Mouse (Mus musculus) gastrocnemius, postnatal 25 days (tissue): Measurements from ENCODE around the gene Cpa5. TPM values are rescaled to one million over a fixed set of nuclear protein-coding genes. Genes with fewer than 3 reads are reported as not detected.

ENCODE experiments used
- DNase-seq: peaks from one replicate; pipeline ENCODE4 v3.0.0; 2022
- long read RNA-seq, 2 experiments: library from polyadenylated mRNA; stranded (forward); transcript quantifications; one replicate each; pipeline ENCODE4 v2.0.0; 2021
- total RNA-seq, 2 experiments: library from RNA; stranded (reverse); gene quantifications; 1 replicate in 1 of 2; 2 replicates in 1 of 2; pipeline ENCODE4 v1.2.3; 2021

Gene Cpa5
- not detected for total RNA-seq
- long read RNA-seq, experiment 1, result 0 reads
- long read RNA-seq, experiment 2, result 0 reads

DNA sequence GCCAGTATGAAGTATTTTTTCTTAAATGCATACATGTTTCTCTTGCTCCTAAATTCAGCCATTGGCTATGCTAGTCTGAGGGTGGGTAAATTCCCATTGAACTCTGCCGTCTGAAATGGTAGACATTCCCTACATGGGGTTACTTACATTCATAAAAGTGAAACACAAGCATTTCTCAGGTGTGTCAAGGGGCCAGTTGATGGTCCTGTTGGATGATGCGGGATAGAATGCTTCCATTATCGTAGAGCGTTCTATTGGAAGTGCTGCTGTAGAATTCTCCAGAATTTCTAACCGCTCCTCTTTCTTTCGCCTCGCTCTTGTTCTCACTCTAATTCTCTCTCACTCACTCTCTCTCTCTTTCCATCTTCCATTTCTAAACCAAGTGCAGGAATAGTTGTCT lies at the start of gene Cpa5:
Gene Cpa5, plus strand, starts transcription at position 301 of the 400 bp plus-strand sequence.
- no peak for DNase-seq

- no peak for DNase-seq
Observed at GRCm38 (mm10) chr6:30562132-30562531, 48.7 kb upstream of the Cpa5 start.

DNA sequence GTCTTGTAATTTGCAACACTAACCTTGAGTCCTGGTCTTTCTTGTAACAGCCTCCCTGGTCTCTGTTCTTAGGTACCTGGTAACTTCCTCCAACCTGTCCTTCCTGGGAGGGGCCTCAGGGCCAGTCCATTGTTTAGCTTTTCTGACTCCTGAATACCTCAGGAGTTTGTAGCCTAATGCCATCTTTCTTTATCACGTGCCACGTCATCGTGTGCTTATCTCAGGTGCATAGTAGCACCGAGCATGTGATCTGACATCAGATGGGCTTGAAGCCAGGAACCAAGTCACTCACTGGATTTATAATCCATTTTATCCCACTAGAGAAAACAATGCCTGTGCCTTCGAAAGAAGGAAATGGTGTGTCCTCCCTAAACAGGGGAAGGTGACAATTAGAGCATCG lies 47.2 kb upstream of the Cpa5 start:
- DNase-seq, result no peak

DNA sequence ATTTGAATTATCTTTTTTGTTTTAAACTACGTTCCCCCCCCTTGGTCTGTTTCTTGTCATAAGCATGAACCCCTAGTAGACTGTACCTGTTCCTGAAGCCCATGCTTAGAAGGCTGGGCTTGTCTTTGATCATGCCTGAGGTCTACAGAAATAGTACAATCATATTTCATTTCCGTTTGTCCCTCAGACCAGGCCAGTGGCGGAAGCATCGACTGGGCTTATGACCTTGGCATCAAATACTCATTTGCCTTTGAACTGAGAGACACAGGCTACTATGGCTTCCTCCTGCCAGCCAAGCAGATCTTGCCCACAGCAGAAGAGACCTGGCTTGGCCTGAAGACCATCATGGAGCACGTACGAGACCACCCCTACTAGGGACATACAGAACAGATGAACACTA lies 46.8 kb upstream of the Cpa5 start:
- DNase-seq, result no peak

DNA sequence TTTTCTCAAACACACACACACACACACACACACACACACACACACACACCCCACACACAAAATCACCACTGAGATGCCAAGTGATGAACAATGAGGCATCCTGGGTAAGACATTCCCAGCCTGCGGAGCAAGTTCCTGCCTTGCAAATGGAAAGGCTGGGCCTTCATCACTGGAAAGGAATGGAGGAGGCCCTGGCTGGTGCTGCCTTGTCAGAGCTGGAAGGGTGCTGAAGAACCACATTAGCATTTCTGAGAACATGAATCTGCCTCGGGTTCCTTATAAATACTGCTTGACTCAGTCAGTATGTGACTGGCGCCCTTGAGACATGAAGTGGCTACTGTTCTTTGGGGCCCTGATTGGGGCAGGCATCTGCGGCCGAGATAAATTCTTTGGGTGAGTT lies 42.7 kb upstream of the Cpa5 start, which contains the start of gene Cpa4:
Gene Cpa4, plus strand, starts transcription at position 301 of the 400 bp plus-strand sequence.
- no peak for DNase-seq

GRCm38 (mm10) chr6:30569331-30569730 lies 41.5 kb upstream of the Cpa5 start:
- DNase-seq, result no peak

DNA sequence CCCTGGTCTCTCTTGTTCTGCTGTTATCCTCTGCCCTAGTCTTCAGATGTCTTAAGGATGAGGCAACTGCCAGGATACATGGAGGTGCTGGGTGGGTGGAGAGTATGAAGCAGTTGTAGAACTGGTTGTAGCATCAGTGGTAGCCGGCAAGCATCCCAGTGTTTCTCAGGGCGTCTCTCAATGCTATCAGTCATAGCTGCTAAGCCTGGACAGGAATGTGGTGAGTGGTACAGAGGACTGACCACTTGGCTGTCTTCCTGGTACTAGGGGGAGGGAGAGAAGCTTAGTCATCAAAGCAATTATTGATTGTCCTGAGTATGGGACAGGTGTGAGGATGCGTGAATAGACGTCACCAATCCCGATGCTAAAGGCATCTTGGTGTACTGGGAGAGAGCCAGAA lies 40.8 kb upstream of the Cpa5 start:
- no peak for DNase-seq

DNA sequence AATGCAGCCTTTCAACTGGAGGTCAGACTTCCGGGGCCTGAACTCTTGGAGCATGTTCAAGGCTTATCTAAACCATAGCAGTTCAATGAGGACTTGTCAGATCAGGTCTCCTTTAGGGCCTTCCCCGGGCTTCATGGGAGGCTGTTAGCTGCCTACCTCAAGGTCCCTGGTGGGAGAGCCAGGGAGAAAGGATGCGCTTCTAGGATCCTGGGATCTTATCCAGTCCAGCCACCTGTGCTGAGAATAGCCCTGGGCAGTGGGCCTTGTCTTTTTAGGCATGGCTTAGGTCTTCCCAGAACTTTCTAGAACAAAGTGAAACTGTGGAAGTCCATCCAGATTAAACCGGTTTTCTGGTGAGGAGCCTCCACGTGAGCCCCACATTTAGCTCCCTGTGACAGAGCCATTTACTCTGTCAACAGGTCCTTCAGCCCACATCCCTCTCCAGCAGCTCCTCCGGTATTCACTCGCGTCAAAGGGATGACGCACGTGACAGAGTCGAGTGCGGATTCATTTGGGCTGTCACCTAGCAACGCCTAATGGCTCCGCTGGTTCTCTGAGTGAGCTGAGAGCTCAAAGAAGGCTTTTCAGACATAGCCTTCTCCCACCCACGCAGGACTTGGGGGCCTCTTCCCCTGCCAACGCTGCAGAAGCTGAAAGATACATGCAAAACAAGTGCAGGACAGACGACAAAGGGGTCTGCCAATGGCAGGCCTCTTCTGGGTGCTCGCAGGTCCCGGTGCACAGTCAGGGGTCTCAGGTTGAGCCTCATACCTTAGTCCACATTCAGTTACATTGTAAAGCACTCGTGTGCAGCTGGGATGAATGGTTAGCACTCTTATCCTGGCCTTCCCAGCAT lies 38.1 kb upstream of the Cpa5 start:
- DNase-seq, result peak; percentile 19

DNA sequence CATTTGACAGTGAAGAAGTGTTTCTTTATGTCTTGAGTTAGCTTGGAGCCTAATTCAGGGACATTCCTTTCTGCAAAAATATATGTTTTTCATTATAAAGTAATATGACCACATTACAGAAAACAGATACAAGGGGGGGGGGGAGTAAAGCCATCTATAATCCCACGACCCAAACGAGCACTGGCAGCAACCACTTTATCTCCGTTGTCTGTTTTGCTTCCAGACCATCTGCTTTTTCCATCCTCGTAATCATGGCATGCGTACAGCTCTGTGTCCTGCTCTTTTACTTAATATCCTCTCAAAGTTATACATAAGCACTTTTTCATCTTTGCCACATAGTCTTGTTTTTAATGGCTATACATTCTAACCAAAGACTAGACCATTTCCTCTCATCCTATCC lies 37.4 kb upstream of the Cpa5 start:
- no peak for DNase-seq

DNA sequence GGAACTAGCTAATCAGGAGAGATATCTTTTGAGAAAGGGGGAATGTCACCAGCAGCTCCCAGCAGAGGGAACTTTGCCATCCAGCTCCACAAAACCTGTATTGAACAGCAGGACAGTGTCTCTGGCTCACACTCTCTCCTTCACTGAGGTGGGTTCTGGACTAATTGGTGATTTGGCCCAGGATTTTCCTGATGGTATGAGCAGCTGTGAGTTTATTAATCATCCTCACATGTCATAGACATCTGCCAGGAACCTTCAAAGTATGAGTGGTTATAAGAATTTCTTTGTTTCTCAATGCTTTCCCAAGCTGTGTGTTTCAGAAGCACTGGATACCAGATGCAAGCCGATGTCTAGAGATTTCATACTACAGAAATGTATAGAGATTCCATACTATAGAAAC lies 35.9 kb upstream of the Cpa5 start:
- no peak for DNase-seq

- DNase-seq, result no peak
Observed at GRCm38 (mm10) chr6:30576477-30577203, 34.2 kb upstream of the Cpa5 start.

DNA sequence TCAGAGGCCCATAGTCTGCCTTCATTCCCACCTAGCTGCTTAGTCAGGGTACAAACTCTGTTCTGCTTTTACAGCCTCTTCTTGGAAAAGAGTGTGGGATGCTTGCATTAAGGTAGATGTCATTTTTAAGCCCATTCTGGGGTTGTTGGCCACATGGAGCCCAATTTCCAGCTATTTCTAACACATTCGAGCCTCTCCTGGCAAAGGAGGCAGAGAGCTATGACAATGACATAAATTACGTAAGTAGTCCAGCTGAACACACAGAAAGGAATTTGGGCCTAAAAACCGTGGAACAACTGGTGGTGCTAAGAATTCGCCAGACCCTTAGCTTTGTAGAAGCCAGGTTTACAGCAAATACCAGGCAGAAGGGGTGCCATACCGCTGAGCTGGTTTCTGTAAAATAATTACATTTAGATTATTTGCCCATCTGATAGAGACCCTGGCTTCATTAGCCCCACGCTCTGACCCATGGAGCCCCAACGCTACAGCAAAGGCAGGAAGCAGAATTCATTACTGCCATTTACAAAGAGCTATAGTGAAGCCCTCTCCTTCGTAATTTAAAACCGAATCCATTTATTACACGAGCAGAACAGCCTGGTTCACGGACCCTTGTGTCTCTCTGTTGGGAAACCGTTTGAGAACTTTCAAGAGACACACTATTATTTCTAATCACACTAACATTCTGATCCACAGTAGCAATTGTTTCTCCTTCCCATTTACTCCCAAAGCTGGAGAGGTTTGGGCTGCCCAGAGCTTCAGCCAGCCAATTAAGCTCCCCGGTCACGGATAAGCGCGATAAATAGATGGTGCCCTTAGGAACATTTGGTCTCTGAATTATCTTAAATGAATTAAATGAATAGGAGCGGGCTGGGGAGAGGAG lies 30.6 kb upstream of the Cpa5 start:
- no peak for DNase-seq

GRCm38 (mm10) chr6:30580841-30581176 lies 30.0 kb upstream of the Cpa5 start:
- DNase-seq, result no peak

DNA sequence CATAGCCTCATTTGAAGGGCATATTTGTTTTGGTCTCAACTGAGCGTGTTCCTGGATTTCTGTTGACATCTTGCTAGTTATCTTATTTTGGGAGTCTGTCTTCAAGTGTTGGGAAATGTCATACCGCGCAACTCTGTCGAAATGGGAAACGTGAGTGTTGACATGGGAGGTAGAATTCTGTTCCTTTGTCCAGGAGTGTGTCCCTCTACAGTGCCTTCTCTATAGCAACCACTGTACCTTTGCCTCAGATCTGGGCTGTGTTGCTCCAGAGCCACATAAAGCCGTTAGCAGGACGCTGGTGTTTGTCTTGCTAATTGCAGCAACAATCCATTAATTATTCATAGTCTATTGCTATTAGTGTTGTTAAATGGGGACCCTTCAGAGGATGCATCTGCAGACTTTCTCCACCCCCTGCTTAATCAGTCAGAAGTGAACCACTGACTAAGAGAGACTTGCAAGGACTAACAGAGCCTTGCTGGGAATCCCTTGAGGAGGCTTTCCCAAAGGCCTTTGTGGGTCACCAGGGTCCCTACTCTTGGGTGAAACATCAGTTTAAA lies 23.8 kb upstream of the Cpa5 start:
- no peak for DNase-seq

GRCm38 (mm10) chr6:30589819-30590218 lies 21.0 kb upstream of the Cpa5 start:
- DNase-seq, result no peak

DNA sequence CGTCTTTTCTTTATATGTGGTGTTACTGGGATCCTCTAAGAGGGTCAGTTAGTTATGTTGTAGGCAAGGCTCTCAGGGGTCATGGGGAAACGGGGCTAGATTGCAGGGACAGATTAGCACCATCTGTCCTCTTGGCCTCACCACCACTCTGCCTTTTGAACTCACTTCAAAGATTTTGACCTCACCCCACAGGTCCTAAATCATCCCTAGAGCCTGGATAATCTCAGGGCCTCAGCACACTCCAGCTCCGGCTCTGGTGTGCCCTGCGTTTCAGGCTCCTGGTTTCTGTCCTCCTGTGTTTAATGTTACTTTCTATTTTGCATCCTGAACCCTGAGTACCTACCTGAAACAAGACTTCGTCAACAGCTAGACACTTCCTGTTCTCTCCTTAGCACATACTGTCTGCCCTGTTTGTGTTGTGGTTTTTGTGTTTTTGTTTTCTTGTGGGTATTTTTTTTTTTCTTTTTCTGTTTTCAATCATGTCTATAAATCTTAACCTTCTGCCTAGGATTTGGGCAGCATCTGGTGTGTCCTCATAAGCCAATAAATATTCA lies 18.9 kb upstream of the Cpa5 start:
- no peak for DNase-seq

GRCm38 (mm10) chr6:30592417-30592974 lies 18.3 kb upstream of the Cpa5 start:
- no peak for DNase-seq

DNA sequence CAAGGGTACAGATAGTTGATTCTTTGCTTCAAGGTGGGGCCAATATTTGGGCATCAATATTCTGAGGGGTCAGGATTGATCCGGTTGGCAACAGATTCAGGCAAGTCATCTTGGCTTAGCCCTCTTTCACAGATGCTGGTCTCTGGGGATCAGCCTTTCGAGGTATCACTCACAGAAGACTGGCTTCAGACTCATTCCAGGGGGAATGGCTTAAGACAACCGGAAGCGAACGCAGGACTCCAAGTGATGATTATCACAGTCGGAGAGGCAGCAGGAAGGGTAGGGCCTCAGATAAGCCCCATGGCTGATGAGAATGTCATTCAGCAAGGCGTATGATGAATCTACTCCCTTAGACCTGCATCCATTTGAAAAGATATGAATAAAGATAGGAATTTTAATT lies 16.4 kb upstream of the Cpa5 start:
- DNase-seq, result no peak

- no peak for DNase-seq
Observed at GRCm38 (mm10) chr6:30596230-30596898, 14.4 kb upstream of the Cpa5 start.

DNA sequence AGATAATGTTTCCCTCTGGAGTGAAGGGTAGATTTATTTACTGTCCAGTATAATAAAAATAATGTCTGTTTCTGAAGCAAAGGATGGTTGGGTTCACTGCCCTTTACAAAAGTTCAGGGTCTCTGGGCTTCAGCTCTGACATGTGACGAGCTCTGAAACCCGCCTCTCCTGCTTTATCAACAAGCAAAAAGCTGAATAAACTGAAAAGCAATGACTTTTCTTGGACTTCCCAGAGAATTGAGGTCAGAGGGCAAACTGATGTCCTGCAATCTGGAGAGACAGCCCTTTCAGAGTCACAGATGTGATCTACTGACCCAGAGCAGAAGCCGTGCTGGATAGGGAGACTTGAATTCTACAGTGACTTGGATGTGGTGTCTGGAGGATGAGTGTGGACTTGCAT lies 10.8 kb upstream of the Cpa5 start:
- no peak for DNase-seq

- no peak for DNase-seq
Observed at GRCm38 (mm10) chr6:30600995-30601394, 9.8 kb upstream of the Cpa5 start.
